Mouse (Mus musculus) mouse trophoblast stem cell (cell line): Measurements from ENCODE around the gene Agr3.

Experiments
- in situ Hi-C, 2 experiments: fragments of 300-500 bp; cut with MseI, MboI; formaldehyde crosslinking; loops; 2 replicates in 1 of 2; 3 replicates in 1 of 2; pipeline ENCODE4 v1.15.1; 2025

Gene Agr3

GRCm38 (mm10) chr12:35983472-35983871 lies 58.1 kb downstream of the Agr3 start:
- in situ Hi-C loops, result no loop called here

- in situ Hi-C loops, result no loop called here
Observed at GRCm38 (mm10) chr12:35984743-35985142, 59.3 kb downstream of the Agr3 start.

- in situ Hi-C loops, result no loop called here
Observed at GRCm38 (mm10) chr12:35992711-35993110, 67.3 kb downstream of the Agr3 start, which contains the start of gene Agr2. Agr2 (plus strand) TSS chr12:35992907.

- in situ Hi-C loops, result no loop called here
Observed at GRCm38 (mm10) chr12:35993583-35993982, 68.2 kb downstream of the Agr3 start.

GRCm38 (mm10) chr12:35994098-35994497 lies 68.7 kb downstream of the Agr3 start:
- in situ Hi-C loops, result no loop called here

- in situ Hi-C loops, result no loop called here
Observed at GRCm38 (mm10) chr12:35995799-35996198, 70.4 kb downstream of the Agr3 start.
